Mouse (Mus musculus): ENCODE measurements around the gene Dbx2. TPM values are rescaled to one million over a fixed set of nuclear protein-coding genes. Genes with fewer than 3 reads are reported as not detected.

Dbx2 gene
- total RNA-seq, 2 experiments from 2014 or later, result 0.22 TPM; not detected in 1

DNA sequence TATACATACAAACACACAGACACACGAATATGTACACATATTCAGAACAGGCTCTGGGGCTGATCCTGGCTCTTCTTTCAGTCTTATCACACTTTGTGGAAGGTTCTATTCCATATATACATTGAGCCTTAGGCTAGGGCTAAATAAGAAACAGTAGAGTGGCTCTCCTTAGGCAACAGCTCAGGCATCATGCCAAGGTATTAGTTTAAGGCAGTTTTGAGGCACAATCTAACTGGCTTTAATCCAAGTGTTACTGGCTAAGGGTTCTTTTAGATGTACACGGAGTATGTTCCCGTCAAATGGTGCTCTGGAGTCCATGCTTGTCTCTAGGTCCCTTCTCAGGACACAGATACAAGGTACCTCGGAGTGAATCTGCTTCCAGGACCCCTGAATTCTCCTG is 31.4 kb downstream of the Dbx2 start:
- DNase-seq (ENCODE audit: low spot score in 2 of 2), result no peak

DNA sequence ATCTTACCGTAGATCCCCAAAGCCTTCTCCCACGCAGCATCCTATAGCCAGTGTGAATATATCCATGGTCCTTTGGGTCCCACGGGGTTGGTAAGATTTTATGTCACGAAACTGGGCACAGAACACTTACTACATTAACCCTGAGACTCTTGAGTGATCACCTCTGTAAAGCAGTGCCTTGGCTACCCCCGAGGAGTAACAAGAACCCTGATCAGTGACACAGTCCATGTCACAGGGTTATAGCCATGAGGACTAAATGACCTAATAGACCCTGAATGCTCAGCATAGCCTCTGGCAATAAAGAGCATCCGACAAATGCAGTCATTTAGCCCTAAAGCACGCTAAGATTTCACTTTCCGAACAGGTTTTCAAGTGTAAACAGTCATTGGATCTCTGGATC is 33.0 kb downstream of the Dbx2 start:
- DNase-seq (ENCODE audit: low spot score in 2 of 2), result no peak

DNA sequence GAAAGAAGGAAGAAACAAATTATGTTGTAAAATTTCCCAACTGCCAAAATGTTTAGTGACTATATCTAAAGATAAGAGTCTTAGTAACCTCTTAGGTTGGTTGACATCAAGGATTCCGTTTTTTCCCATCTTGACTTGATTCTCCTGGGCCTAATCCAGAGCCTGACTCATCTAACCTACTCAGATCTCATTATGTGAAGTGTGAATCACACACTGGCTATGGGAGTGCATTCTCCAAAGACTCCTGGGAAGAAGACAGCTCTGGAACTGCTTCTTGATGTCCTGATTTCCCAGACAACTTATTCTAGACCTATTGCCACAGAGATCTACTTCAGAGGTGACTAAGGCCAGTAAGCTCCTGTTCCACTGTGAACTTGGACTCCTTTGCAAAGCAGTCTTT is 43.2 kb downstream of the Dbx2 start:
- DNase-seq (ENCODE audit: low spot score in 2 of 2), result no peak

DNA sequence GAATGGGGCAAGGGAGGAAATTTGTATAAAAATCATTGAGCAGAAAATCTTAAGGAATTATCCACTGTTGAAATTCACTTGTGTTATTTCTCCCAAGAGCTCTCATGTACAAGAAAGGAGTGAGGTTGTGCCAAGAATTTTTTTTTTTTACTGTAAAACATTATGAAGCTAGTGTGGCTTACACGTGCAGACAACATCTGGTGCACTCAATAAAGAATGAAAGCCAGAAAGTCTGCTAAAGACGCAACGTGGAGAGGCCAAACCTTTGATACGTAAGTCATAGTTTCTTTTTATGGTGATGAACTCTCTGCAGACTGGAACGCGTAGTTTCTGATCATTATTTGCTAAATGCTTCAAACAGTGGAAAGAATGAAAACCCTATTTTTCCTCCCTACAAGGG is 54.6 kb downstream of the Dbx2 start:
- no peak for DNase-seq (ENCODE audit: low spot score in 2 of 2)

DNA sequence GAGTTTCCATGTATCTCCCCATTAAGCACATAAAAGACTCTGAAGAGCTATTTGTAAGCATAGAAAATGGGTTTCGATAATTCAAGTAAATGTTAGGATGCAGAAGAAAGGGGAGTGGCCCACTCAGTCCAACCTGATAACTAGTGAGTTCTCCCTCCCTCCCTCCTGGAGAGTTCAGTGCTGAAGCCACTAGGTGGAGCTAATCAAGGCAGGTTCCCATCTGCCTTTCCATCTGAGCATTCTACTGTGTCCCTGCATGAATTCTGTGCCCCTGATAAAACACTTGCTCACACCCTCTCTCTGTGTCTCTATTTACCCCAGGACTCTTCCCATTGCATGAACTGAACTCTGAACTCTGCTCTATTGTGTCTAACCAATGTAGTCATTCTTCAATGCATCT is 57.1 kb downstream of the Dbx2 start:
- no peak for DNase-seq (ENCODE audit: low spot score in 2 of 2)

DNA sequence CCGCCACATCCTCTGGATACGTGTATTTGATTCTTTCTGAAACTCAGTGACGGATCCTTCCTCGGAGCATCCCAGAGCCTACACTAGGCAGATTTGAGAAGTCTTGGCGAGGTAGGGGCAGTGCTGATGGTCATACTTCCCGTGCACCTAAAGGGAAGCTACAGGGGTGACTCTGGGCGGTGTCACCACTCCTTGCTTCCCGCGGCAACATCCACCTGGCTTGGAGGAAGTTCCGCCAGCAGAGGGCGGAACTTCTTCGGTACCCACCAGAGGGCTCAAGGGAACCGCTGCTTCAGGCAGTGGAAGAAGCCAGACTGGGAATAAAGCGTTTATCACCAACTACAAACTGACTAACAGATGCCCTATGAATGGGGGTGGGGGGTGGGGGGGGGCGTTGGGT is 68.9 kb downstream of the Dbx2 start:
- DNase-seq (ENCODE audit: low spot score in 2 of 2), result no peak

DNA sequence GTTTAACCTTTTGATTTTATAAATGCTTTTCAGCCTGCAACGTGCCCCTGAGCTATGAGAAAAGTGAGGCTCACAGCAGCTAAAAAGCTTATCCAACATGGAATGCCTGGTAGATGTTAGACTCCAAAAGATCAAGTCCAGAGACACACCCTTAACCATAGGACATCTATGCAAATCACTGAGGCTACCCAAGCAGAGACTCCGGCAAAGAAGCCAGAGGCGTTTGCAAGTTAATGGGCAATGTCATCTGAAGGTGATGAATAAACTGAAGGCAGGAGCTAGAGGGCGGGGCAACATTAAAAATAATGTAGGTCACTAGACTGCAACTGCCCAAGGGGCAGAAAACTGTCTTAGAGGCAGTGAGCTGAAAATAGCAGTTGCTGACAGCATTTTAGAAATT is 70.9 kb downstream of the Dbx2 start:
- DNase-seq (ENCODE audit: low spot score in 2 of 2), result no peak

DNA sequence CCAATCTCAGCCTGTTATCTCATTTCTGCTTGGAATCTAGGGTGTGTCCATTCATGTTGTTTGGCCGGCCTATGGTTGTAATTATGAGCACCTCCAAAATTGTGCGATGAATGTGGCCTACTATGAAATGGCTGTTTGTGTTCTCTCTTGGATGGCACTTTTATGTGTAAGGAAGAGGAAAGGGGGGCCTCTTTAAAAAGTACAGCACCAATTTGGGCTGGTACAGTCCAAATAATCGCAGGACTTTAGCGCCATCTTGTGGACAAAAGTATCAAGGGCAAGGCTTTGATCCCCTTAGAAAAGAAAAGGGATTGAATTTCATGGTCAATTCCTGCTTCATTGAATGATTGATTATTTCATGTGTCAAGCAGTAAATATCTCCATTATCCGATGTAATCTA is 81.1 kb downstream of the Dbx2 start:
- DNase-seq (ENCODE audit: low spot score in 2 of 2), result peak in 1 of 2 experiments; percentile 22

Other genes with a start within 250 kb of the Dbx2 start
- gene Nell2, start 127.4 kb downstream of the Dbx2 start, total RNA-seq (2021), result 1 to 10 TPM in 1 of 2 experiments, under 1 TPM in 1; 0.73 to 1.1 TPM
- gene Ano6, start 134.9 kb upstream of the Dbx2 start, total RNA-seq (2021), result 10 to 100 TPM; 87.9 to 88.7 TPM